Mouse (Mus musculus): ENCODE data around the gene Gnat2. TPM values are rescaled to one million over a fixed set of nuclear protein-coding genes. Genes with fewer than 3 reads are reported as not detected.

The Gnat2 gene
- total and polyA plus RNA-seq, 3 experiments = 11.2 to 17.5 (median 13.3) TPM

DNA sequence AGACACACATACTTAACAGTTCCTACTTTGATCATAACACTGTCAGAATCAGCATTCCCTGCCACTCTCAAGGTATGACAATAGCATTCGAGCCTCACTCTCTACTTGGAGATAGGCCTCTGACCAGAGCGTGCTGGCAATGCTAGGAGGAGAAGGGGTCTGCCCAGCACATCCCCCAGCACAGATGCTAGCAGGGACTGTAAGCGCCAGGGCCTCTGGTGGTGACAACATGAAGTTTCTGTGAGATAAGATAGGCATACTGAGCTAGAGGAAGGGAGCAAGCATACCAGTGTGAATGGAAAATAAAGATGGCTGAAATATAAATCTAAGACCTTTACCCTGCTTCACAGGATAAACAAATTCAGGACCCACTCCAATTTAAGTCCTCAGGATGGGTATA lies 12.7 kb downstream of the Gnat2 start:
- no peak overlapping the region for H3K27ac ChIP-seq (ENCODE audit: insufficient read depth, low read depth)
- no peak for DNase-seq (ENCODE audit: extremely low read depth)
- H3K27me3 ChIP-seq (replicated peaks) = no peaks in the 10 kb centered on the region
- in situ Hi-C loops (cut with MboI; ENCODE audit: low pct_ligation_motif_present, low pct_unique_long_range_greater_than_20kb, low sequenced_read_pairs) = no loop called here
- H3K36me3 ChIP-seq (replicated peaks in 1 of 2; ENCODE audit: control insufficient read depth in 1 of 2, insufficient read depth in 1 of 2, low read length in 1 of 2) = peaks cover 24 to 66% of the 10 kb centered on the region in 2 experiments
- H3K79me2 ChIP-seq (replicated peaks; ENCODE audit: control insufficient read depth, extremely low read depth, insufficient read depth, poor library complexity, severe bottlenecking) = no peaks in the 10 kb centered on the region
- TF ChIP-seq E2F4 (IDR thresholded peaks at IDR 0.05; ENCODE audit: insufficient replicate concordance, low read depth, low read length) (no peak), NRF1 (IDR thresholded peaks at IDR 0.05; ENCODE audit: low read depth, low read length) (no peak), NELFE (IDR thresholded peaks at IDR 0.05; ENCODE audit: low read depth, low read length) (no peak), CTCF (conservative IDR thresholded peaks at IDR 0.05 in 1 of 2, IDR thresholded peaks at IDR 0.05 in 1 of 2; ENCODE audit: low read depth in 2 of 2, low read length in 2 of 2) (no peak), MEF2A (IDR thresholded peaks at IDR 0.05; ENCODE audit: borderline replicate concordance, low read depth, low read length) (no peak), BHLHE40 (IDR thresholded peaks at IDR 0.05; ENCODE audit: low read depth, low read length) (no peak), KAT2A (IDR thresholded peaks at IDR 0.05; ENCODE audit: insufficient replicate concordance, low read length) (no peak), RAD21 (IDR thresholded peaks at IDR 0.05; ENCODE audit: low read depth, low read length) (no peak), CHD1 (IDR thresholded peaks at IDR 0.05; ENCODE audit: low read depth, low read length) (no peak), POLR2A (IDR thresholded peaks at IDR 0.05; ENCODE audit: low read depth, low read length) (no peak), ETS1 (conservative IDR thresholded peaks at IDR 0.05; ENCODE audit: low read depth, low read length) (no peak), SIN3A (IDR thresholded peaks at IDR 0.05; ENCODE audit: low read length) (no peak), ZC3H11A (IDR thresholded peaks at IDR 0.05; ENCODE audit: low read depth, low read length) (no peak), ZNF384 (IDR thresholded peaks at IDR 0.05; ENCODE audit: low read depth, low read length) (no peak), MXI1 (IDR thresholded peaks at IDR 0.05; ENCODE audit: low read depth, low read length) (no peak)
- no peak overlapping the region for H3K9ac ChIP-seq (ENCODE audit: insufficient read depth, low read depth)
- H3K9me3 ChIP-seq (replicated peaks; ENCODE audit: low read length) = no peaks in the 10 kb centered on the region
- H3K4me3 ChIP-seq (replicated peaks in 1 of 3; ENCODE audit: low read depth in 2 of 3, low read length in 2 of 3, poor library complexity in 1 of 3) = no peak overlapping the region
- no peaks in the 10 kb centered on the region for H3K4me1 ChIP-seq (ENCODE audit: control insufficient read depth in 1 of 2, insufficient read depth in 2 of 2)
- dilution Hi-C loops (cut with MboI; ENCODE audit: extremely low pct_ligation_motif_present, extremely low pct_unique_long_range_greater_than_20kb, low sequenced_read_pairs) = no loop called here
- no peak overlapping the region for H3K4me2 ChIP-seq (ENCODE audit: insufficient read depth, low read depth, poor library complexity, severe bottlenecking)

DNA sequence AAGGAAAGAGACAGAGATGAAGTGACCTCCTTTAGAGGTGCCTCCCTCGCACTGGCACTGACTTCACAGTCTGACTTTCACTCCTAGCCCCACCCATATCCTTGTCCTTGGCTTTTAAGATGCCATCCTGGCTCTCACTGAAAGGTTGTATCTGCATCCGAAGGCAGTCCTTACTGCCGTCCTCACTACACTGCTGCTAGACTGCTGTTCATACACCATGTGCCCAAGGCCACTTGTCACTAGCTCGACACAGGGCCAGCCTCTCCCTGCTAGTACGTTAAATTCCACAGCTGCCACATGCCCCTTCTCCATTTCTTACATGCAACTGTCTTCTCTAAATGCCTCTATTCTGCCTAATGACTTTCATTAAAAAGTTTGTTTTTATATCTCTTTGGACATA lies 18.7 kb downstream of the Gnat2 start:
- Histone ChIP-seq H3K9me3 (replicated peaks; ENCODE audit: low read length) (no peaks in the 10 kb centered on the region), H3K9ac (ENCODE audit: insufficient read depth, low read depth) (no peak overlapping the region), H3K4me3 (replicated peaks in 1 of 3; ENCODE audit: low read depth in 2 of 3, low read length in 2 of 3, poor library complexity in 1 of 3) (no peak overlapping the region), H3K79me2 (replicated peaks; ENCODE audit: control insufficient read depth, extremely low read depth, insufficient read depth, poor library complexity, severe bottlenecking) (no peaks in the 10 kb centered on the region), H3K27ac (ENCODE audit: insufficient read depth, low read depth) (no peak overlapping the region), H3K36me3 (replicated peaks in 1 of 2; ENCODE audit: control insufficient read depth in 1 of 2, insufficient read depth in 1 of 2, low read length in 1 of 2) (peaks cover 58 to 90% of the 10 kb centered on the region in 2 experiments), H3K4me2 (ENCODE audit: insufficient read depth, low read depth, poor library complexity, severe bottlenecking) (no peak overlapping the region), H3K4me1 (ENCODE audit: control insufficient read depth in 1 of 2, insufficient read depth in 2 of 2) (peaks cover 0 to 4% of the 10 kb centered on the region in 2 experiments; a peak in 2 of 4 replicates), H3K27me3 (replicated peaks) (no peaks in the 10 kb centered on the region)
- no peak for TF ChIP-seq MXI1 (IDR thresholded peaks at IDR 0.05; ENCODE audit: low read depth, low read length)
- no peak for TF ChIP-seq ETS1 (conservative IDR thresholded peaks at IDR 0.05; ENCODE audit: low read depth, low read length)
- no peak for TF ChIP-seq JUN (IDR thresholded peaks at IDR 0.05; ENCODE audit: insufficient read depth, low read depth, low read length)
- TF ChIP-seq GABPA (IDR thresholded peaks at IDR 0.05; ENCODE audit: insufficient replicate concordance, low read depth, low read length) = no peak
- TF ChIP-seq CHD2 (IDR thresholded peaks at IDR 0.05; ENCODE audit: low read length) = no peak
- no peak for TF ChIP-seq ZC3H11A (IDR thresholded peaks at IDR 0.05; ENCODE audit: low read depth, low read length)
- no peak for TF ChIP-seq ZNF384 (IDR thresholded peaks at IDR 0.05; ENCODE audit: low read depth, low read length)
- TF ChIP-seq MAZ (IDR thresholded peaks at IDR 0.05; ENCODE audit: low read depth, low read length) = no peak
- no peak for TF ChIP-seq ZKSCAN1 (IDR thresholded peaks at IDR 0.05; ENCODE audit: borderline replicate concordance, low read depth, low read length)
- TF ChIP-seq POLR2AphosphoS2 (IDR thresholded peaks at IDR 0.05; ENCODE audit: low read depth, low read length) = no peak
- TF ChIP-seq TBP (conservative IDR thresholded peaks at IDR 0.05; ENCODE audit: low read depth, low read length) = no peak
- TF ChIP-seq TCF12 (IDR thresholded peaks at IDR 0.05; ENCODE audit: low read depth, low read length) = no peak
- no peak for DNase-seq (ENCODE audit: extremely low read depth)
- in situ Hi-C loops (cut with MboI; ENCODE audit: low pct_ligation_motif_present, low pct_unique_long_range_greater_than_20kb, low sequenced_read_pairs) (no loop called here), dilution Hi-C loops (cut with MboI; ENCODE audit: extremely low pct_ligation_motif_present, extremely low pct_unique_long_range_greater_than_20kb, low sequenced_read_pairs) (no loop called here)

All from CH12.LX (cell line).